Mouse (Mus musculus): Measurements from ENCODE around the gene Cemip. TPM values are rescaled to one million over a fixed set of nuclear protein-coding genes. Genes with fewer than 3 reads are reported as not detected.

The Cemip gene
- polyA plus RNA-seq, 1 experiment from 2014 or later: not detected

- H3K27me3 ChIP-seq (ENCODE audit: control insufficient read depth, insufficient read depth, low read depth, low read length): no peaks in the 10 kb centered on the region
- no peak overlapping the region for H3K9ac ChIP-seq (ENCODE audit: low read depth, low read length)
- no peaks in the 10 kb centered on the region for H3K9me3 ChIP-seq (replicated peaks; ENCODE audit: control insufficient read depth, low read length)
- H3K36me3 ChIP-seq (ENCODE audit: control insufficient read depth, insufficient read depth): no peaks in the 10 kb centered on the region
- WGBS (ENCODE audit: insufficient replicate concordance): 49% methylated on average over 1 of the region's 1 CpGs
- H3K4me2 ChIP-seq (ENCODE audit: low read depth, low read length): no peak overlapping the region
- no peak overlapping the region for H3K27ac ChIP-seq (ENCODE audit: low read length)
- H3K4me1 ChIP-seq (ENCODE audit: control insufficient read depth, low read depth, low read length): no peaks in the 10 kb centered on the region
- H3K4me3 ChIP-seq (ENCODE audit: low read depth, low read length): no peak overlapping the region
- no peak for ATAC-seq (ENCODE audit: low read depth)
Observed at GRCm38 (mm10) chr7:84026950-84027585, 59.2 kb downstream of the Cemip start.

DNA sequence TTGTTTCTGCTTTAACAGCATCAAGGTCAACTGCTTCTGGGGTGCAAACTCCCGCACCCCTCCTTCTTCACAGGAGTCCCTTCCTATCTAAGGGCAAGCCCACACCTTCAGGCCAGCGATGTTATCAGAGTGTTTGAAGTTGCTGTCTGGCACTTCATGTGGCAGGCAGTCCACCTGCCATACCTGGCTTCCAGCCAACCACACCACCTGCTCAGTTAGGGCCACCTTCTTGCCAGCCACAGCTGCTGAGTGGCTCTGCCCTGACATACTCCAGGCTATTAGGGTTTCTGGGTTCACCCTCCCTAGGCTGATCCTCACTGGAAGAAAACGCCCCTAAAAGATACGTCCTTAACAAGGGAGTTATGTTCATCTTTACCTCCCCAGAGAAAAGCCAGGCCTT is 60.2 kb downstream of the Cemip start:
- H3K27ac ChIP-seq (ENCODE audit: low read length): no peak overlapping the region

GRCm38 (mm10) chr7:84023466-84023865 is 62.8 kb downstream of the Cemip start:
- 56% methylated on average over 6 of the region's 6 CpGs for WGBS (ENCODE audit: insufficient replicate concordance)
- Histone ChIP-seq H3K4me3 (ENCODE audit: low read depth, low read length) (no peak overlapping the region), H3K27ac (ENCODE audit: low read length) (no peak overlapping the region), H3K4me2 (ENCODE audit: low read depth, low read length) (no peak overlapping the region), H3K27me3 (ENCODE audit: control insufficient read depth, insufficient read depth, low read depth, low read length) (no peaks in the 10 kb centered on the region), H3K36me3 (ENCODE audit: control insufficient read depth, insufficient read depth) (no peaks in the 10 kb centered on the region), H3K4me1 (ENCODE audit: control insufficient read depth, low read depth, low read length) (no peaks in the 10 kb centered on the region), H3K9ac (ENCODE audit: low read depth, low read length) (no peak overlapping the region), H3K9me3 (replicated peaks; ENCODE audit: control insufficient read depth, low read length) (no peaks in the 10 kb centered on the region)
- ATAC-seq (ENCODE audit: low read depth): no peak

More for the DNA sequence above, 60.2 kb downstream of the Cemip start:
- no peak for ATAC-seq (ENCODE audit: low read depth)
- H3K9ac ChIP-seq (ENCODE audit: low read depth, low read length): no peak overlapping the region
- no peak overlapping the region for H3K4me3 ChIP-seq (ENCODE audit: low read depth, low read length)
- no peaks in the 10 kb centered on the region for H3K27me3 ChIP-seq (ENCODE audit: control insufficient read depth, insufficient read depth, low read depth, low read length)
- WGBS (ENCODE audit: insufficient replicate concordance): 47% methylated on average over 4 of the region's 4 CpGs
- H3K9me3 ChIP-seq (replicated peaks; ENCODE audit: control insufficient read depth, low read length): no peaks in the 10 kb centered on the region
- H3K4me2 ChIP-seq (ENCODE audit: low read depth, low read length): no peak overlapping the region
- no peaks in the 10 kb centered on the region for H3K36me3 ChIP-seq (ENCODE audit: control insufficient read depth, insufficient read depth)
- no peaks in the 10 kb centered on the region for H3K4me1 ChIP-seq (ENCODE audit: control insufficient read depth, low read depth, low read length)

- Histone ChIP-seq H3K9ac (ENCODE audit: low read depth, low read length) (no peak overlapping the region), H3K36me3 (ENCODE audit: control insufficient read depth, insufficient read depth) (no peaks in the 10 kb centered on the region), H3K27ac (ENCODE audit: low read length) (no peak overlapping the region), H3K4me3 (ENCODE audit: low read depth, low read length) (no peak overlapping the region), H3K4me2 (ENCODE audit: low read depth, low read length) (no peak overlapping the region), H3K27me3 (ENCODE audit: control insufficient read depth, insufficient read depth, low read depth, low read length) (no peaks in the 10 kb centered on the region), H3K4me1 (ENCODE audit: control insufficient read depth, low read depth, low read length) (no peaks in the 10 kb centered on the region), H3K9me3 (replicated peaks; ENCODE audit: control insufficient read depth, low read length) (no peaks in the 10 kb centered on the region)
- no peak for ATAC-seq (ENCODE audit: low read depth)
- 44% methylated on average over 3 of the region's 3 CpGs for WGBS (ENCODE audit: insufficient replicate concordance)
Observed at GRCm38 (mm10) chr7:84022462-84022861, 63.8 kb downstream of the Cemip start.

DNA sequence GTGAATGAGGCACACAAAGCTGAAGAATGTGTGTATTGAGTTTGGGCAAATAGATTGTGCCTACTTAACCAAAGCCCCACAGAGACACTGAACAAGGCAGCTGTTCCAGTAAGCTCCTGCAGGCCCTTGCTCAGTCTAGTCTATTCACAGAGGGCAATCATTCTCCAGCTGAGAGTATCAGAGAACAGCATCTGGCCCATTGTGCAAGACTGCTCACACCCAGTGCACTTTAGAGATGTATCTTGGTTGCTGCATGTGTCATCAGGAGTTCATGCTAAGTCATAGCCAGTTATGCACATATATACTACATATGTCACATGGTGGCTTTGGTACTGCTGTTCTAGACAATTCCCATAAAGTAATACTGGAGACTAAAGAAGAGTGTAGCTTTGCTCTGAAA is 66.9 kb downstream of the Cemip start:
- Histone ChIP-seq H3K36me3 (ENCODE audit: control insufficient read depth, insufficient read depth) (no peaks in the 10 kb centered on the region), H3K27ac (ENCODE audit: low read length) (no peak overlapping the region), H3K4me2 (ENCODE audit: low read depth, low read length) (no peak overlapping the region), H3K4me3 (ENCODE audit: low read depth, low read length) (no peak overlapping the region), H3K4me1 (ENCODE audit: control insufficient read depth, low read depth, low read length) (no peaks in the 10 kb centered on the region), H3K9ac (ENCODE audit: low read depth, low read length) (no peak overlapping the region), H3K9me3 (replicated peaks; ENCODE audit: control insufficient read depth, low read length) (no peaks in the 10 kb centered on the region), H3K27me3 (ENCODE audit: control insufficient read depth, insufficient read depth, low read depth, low read length) (no peaks in the 10 kb centered on the region)
- ATAC-seq (ENCODE audit: low read depth): no peak

DNA sequence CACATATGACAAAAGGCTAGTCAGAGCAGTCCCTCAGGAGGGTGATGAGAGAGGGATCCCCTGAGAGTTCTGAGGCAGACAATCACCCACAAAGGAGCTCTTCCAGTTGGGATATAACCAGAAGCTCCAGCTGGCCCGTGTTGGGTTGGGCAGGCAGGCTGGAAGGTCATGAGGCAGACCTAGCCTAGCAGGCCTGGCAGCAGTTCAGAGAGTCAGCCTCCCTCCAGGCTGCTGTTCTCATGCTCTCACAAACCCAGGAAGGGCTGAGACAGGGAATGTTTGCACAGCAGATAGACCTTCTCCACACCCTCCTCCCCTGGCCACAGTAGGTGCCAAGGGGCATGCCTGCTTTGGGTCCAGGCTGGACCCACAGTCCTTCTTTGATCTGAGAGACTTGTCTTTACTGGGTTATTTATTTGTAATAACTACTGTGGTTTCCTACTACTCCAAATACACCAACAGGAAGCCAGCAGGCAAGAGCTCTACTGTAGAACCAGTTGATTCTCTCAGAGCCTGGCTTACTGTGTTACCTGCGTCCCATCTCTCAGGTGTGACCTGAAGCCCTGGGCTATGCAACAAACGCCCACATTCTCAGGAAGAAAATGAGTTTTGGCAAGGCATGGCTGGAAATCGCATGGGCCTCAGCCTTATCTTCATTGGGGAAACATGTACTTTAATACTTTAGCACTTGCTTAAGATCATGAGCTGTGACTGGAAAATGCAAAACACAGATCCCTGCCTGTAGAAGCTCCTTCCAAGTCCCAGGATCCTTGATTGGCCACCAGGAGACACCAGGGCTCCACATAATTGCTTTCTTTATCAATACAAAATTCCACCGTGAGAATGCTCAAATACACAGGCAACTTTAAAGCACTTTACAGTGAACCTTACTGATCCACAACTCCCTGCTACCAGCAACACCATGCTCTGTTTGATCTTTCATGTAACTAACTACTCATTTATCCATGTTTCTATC is 67.7 kb downstream of the Cemip start:
- Histone ChIP-seq H3K4me2 (ENCODE audit: low read depth, low read length) (no peak overlapping the region), H3K27ac (ENCODE audit: low read length) (no peak overlapping the region), H3K27me3 (ENCODE audit: control insufficient read depth, insufficient read depth, low read depth, low read length) (no peaks in the 10 kb centered on the region), H3K9me3 (replicated peaks; ENCODE audit: control insufficient read depth, low read length) (no peaks in the 10 kb centered on the region), H3K9ac (ENCODE audit: low read depth, low read length) (no peak overlapping the region), H3K4me3 (ENCODE audit: low read depth, low read length) (no peak overlapping the region), H3K36me3 (ENCODE audit: control insufficient read depth, insufficient read depth) (no peaks in the 10 kb centered on the region), H3K4me1 (ENCODE audit: control insufficient read depth, low read depth, low read length) (no peaks in the 10 kb centered on the region)
- 49% methylated on average over 5 of the region's 5 CpGs for WGBS (ENCODE audit: insufficient replicate concordance)
- no peak for ATAC-seq (ENCODE audit: low read depth)

DNA sequence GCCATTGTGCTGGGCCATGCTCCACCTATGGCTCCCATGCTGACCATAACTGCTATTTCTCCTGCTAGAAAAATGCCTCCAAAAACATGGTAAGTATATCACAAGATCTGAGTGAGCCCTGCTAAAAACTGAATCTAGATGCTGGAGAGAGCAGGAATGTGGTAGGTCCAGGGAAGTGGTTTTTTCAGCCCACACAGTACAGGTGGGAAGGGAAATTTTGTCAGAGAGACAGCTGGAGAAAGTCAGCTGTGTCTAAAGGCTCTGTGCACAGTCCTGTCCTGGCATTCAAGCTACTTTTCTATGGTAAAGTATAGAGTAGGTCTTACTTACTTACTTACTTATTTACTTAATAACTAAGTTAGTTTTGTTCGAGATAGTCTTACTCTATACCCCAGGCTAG is 71.3 kb downstream of the Cemip start:
- ATAC-seq (ENCODE audit: low read depth): no peak
- H3K4me2 ChIP-seq (ENCODE audit: low read depth, low read length): no peak overlapping the region
- 48% methylated on average over 1 of the region's 1 CpGs for WGBS (ENCODE audit: insufficient replicate concordance)
- no peaks in the 10 kb centered on the region for H3K4me1 ChIP-seq (ENCODE audit: control insufficient read depth, low read depth, low read length)
- H3K9me3 ChIP-seq (replicated peaks; ENCODE audit: control insufficient read depth, low read length): no peaks in the 10 kb centered on the region
- no peaks in the 10 kb centered on the region for H3K36me3 ChIP-seq (ENCODE audit: control insufficient read depth, insufficient read depth)
- H3K4me3 ChIP-seq (ENCODE audit: low read depth, low read length): no peak overlapping the region
- no peaks in the 10 kb centered on the region for H3K27me3 ChIP-seq (ENCODE audit: control insufficient read depth, insufficient read depth, low read depth, low read length)
- no peak overlapping the region for H3K27ac ChIP-seq (ENCODE audit: low read length)
- H3K9ac ChIP-seq (ENCODE audit: low read depth, low read length): no peak overlapping the region

DNA sequence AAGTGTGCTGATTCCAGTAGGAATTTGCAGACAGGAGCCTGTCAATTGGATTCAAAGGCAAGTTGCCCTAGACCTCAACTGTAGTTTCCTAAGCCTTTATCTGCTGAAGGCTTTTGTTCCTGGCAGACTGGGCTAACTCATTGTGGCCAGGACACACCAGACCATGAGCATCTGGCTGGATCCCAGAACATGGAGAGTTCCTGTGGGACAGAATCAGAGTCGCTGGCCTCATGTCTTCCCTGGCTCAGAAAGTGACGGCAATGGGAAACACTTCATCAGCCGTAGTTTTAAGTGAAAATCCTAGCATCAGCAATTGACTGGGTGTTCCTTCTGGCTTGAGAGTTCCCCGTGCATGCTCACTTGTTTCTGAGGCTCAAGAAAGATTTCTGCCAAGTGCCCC is 72.6 kb downstream of the Cemip start:
- Histone ChIP-seq H3K9me3 (replicated peaks; ENCODE audit: control insufficient read depth, low read length) (no peaks in the 10 kb centered on the region), H3K4me2 (ENCODE audit: low read depth, low read length) (no peak overlapping the region), H3K27ac (ENCODE audit: low read length) (no peak overlapping the region), H3K4me3 (ENCODE audit: low read depth, low read length) (no peak overlapping the region), H3K27me3 (ENCODE audit: control insufficient read depth, insufficient read depth, low read depth, low read length) (no peaks in the 10 kb centered on the region), H3K36me3 (ENCODE audit: control insufficient read depth, insufficient read depth) (no peaks in the 10 kb centered on the region), H3K9ac (ENCODE audit: low read depth, low read length) (no peak overlapping the region), H3K4me1 (ENCODE audit: control insufficient read depth, low read depth, low read length) (no peaks in the 10 kb centered on the region)
- 66% methylated on average over 4 of the region's 4 CpGs for WGBS (ENCODE audit: insufficient replicate concordance)
- no peak for ATAC-seq (ENCODE audit: low read depth)

- Histone ChIP-seq H3K9ac (ENCODE audit: low read depth, low read length) (no peak overlapping the region), H3K27me3 (ENCODE audit: control insufficient read depth, insufficient read depth, low read depth, low read length) (no peaks in the 10 kb centered on the region), H3K36me3 (ENCODE audit: control insufficient read depth, insufficient read depth) (no peaks in the 10 kb centered on the region), H3K4me1 (ENCODE audit: control insufficient read depth, low read depth, low read length) (no peaks in the 10 kb centered on the region), H3K4me2 (ENCODE audit: low read depth, low read length) (no peak overlapping the region), H3K27ac (ENCODE audit: low read length) (no peak overlapping the region), H3K9me3 (replicated peaks; ENCODE audit: control insufficient read depth, low read length) (no peaks in the 10 kb centered on the region), H3K4me3 (ENCODE audit: low read depth, low read length) (no peak overlapping the region)
- WGBS (ENCODE audit: insufficient replicate concordance): 47% methylated on average over 6 of the region's 6 CpGs
- ATAC-seq (ENCODE audit: low read depth): no peak
Observed at GRCm38 (mm10) chr7:84004357-84004756, 81.9 kb downstream of the Cemip start.
